Mouse (Mus musculus): ENCODE measurements around the gene Gm20388. TPM values are rescaled to one million over a fixed set of nuclear protein-coding genes. Genes with fewer than 3 reads are reported as not detected.

The Gm20388 gene
- total RNA-seq, 2 experiments from 2014 or later, result 1.3 to 8.5 TPM

DNA sequence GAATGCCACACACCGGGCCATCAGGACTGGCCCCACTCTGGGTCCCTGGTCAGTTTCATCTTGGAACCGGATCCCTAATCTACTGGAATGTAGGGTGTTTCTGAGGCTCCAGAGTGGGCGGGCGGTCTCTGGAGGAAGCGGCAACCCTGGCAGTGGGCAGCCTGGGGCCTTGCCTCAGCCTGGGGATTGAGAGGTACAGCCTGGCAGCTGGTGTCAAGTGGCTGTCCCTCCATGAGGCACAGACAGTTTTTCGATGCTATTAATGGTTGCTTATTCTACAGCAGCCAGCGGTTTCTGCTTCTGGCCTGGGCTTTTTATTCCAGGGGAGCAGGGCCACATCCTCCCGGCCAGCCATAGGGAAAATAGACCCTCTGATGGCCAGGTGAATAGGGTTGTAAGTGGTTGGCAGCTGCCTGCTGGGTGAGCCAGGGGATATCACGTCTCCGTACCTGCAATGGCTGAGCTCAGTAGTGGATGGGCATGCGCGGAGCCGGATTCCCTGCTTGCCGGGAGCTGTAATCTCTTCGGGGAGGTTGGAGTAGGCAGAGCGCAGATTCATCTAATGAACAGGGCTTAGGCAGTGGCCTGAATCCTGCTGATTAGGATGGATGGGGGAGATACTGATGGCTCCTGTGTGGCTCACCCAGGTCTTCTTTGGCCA lies 340.2 kb downstream of the Gm20388 start:
- DNase-seq (ENCODE audit: low spot score in 2 of 2), result no peak

DNA sequence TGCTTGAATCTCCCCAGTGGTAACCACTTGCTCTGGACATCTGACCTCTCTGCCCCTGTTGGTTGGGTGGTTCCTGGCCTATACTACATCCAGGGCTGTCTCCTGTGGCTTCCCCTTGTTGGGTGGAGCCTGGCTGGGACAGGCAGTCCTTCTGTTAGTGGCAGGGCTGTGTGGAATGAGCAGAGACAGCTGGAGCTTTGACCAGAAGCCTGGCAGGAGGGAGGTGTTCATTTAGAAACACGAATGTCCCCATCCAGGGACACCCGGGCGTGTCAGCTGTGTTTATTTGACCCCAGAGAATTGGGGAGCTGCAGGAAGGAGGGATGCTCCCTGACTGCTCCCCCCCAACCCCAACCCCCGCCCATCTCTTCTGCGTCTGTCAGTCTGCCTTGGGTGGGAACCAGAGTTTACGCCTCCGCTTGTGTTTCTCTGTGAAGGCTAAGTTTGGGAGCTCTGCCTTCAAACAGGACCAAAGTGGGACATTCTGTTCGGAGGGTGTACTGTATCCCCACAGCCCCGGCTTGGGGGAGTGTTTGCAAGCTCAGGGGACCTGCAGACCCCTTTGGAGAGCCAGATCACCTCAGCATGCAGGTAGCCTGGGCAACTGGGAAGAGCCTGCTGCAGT lies 340.9 kb downstream of the Gm20388 start:
- no peak for DNase-seq (ENCODE audit: low spot score in 2 of 2)

DNA sequence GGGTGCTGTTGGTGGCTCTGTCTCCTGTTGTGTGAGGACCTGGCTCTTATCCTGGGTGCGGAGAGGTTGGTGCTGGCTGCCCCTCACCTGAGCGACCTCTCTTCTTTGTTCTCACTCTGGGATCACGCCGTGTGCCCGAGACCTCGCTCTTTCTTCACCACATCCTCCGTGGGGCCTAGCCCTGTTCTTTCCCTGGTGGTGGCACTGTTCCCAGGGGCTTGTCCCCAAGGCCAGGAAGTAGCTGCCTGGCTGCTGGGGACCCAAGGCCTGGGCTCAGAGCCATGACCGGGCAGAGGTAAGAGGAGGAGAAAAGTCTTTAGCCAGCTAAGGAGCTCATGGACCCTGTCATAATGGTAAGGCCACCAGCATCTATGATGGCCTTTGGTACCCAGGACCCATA lies 343.0 kb downstream of the Gm20388 start:
- peak in 1 of 2 experiments; percentile 36 for DNase-seq (ENCODE audit: low spot score in 2 of 2)

DNA sequence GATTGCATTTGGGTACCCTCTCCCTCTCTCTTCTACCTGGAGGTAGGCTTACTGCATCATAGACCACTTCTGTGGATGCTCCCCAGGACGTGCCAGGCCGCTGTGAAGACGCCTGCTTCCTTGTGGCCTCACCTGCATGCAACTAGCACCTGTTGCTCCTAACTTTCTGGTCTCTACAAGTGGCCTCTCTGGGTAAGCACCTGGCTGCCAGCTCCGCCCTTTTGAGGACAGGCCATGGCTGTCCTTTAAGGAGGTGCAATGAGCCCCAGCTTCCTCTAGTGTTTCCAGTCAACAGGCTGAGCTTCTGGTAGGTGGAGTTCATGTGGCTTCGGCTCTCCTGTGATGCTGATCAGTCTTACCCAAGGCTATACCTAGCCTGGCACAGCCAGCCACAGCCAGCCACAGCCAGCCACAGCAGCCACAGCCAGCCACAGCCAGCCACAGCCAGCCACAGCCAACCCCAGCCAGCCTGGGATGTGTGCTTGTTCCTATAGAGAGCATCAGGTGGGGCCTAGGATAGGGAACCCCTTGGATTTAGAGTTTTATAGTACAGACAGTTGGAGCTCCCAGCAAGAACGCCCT lies 344.9 kb downstream of the Gm20388 start:
- no peak for DNase-seq (ENCODE audit: low spot score in 2 of 2)

- no peak for DNase-seq (ENCODE audit: low spot score in 2 of 2)
Observed at GRCm38 (mm10) chr8:120256958-120257357, 346.3 kb downstream of the Gm20388 start.

DNA sequence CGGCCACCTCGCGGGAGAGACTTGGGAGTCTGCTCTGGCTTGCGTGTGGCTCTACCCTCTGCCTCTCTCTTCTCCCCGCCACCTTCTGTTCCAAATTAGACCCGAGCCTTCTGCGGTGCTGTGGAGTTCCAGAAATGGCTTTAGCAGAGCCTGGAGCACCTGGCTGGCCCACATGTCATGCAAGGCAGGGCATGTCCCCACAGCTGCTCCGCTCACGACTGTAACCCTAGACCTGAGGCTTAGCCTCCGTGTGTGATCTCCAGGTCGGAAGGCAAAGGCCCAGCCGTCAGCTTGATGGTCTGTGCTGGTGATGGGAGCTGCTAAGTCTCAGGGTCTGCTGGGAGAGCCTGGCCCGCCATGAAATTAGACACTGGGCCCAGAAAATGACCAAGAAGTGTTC lies 348.6 kb downstream of the Gm20388 start:
- no peak for DNase-seq (ENCODE audit: low spot score in 2 of 2)

DNA sequence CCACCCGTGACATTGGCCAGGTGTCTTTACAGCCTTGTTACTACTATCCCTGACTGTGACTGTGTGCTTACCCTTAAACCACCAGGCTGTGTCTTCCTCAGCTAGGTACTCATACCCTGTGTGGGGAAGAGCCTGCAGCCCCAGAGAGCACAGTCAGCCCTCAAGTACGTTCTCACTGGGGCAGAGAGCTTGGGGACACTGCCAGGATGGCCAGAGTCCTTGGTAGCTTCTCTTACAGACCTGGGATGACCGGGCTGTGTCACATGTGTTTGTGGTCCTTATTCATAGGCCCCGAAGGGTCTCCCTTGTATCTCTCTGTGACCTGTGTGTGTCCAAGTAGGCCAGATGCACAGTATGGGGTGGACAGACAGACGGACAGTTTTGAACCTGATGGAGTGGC lies 350.0 kb downstream of the Gm20388 start:
- no peak for DNase-seq (ENCODE audit: low spot score in 2 of 2)

- DNase-seq (ENCODE audit: low spot score in 2 of 2), result no peak
Observed at GRCm38 (mm10) chr8:120261338-120262120, 350.9 kb downstream of the Gm20388 start.

DNA sequence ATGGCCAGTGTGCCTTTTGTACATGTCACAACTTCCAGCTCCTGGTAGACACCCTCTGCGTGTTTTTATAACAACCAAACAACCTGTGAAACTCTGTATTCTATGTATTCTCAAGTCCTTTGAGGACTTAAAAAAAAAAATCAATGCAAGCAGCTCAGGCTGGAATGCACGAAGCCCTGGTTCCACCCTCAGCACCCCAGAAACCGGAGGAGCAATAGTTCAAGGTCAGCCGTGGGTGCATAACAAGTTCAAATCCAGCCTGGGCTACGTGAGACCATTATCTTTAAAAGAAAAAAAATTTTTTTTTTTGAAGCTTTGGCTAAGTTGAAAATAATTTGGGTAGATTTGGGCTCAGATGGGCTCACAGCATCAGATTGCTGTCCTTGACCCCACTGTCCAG lies 353.2 kb downstream of the Gm20388 start:
- no peak for DNase-seq (ENCODE audit: low spot score in 2 of 2)

DNA sequence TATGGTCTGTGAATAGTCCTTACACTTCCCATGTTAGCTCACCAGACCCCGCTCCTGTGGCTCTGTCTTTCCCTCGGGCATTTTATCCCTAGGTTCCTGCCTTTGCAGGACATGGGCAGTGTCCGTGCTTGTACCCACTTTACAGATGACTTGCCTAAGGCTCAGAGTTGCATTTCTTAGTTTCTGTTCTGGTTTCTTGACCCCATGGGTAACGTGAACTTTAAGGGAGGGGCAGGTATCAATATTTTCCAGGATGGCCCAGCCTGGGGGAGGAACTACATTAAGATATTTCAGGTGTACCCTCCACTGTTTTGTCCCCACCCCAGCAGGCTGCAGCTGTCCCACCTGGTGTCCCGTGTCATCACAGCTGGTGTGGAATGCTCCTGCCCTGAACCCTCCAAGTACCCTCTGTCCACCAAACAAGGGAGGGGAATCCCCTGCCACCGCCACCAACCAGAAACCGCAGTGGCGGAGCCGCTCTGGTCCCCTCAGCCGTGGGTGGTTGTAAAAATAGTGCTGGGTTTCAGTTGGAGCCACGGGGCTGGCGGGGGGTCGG lies 353.8 kb downstream of the Gm20388 start:
- DNase-seq (ENCODE audit: low spot score in 2 of 2), result no peak

GRCm38 (mm10) chr8:120264944-120265453 lies 354.4 kb downstream of the Gm20388 start:
- DNase-seq (ENCODE audit: low spot score in 2 of 2), result peak; percentile 37 to 49

- DNase-seq (ENCODE audit: low spot score in 2 of 2), result peak; percentile 38 to 66
Observed at GRCm38 (mm10) chr8:120265471-120265870, 354.8 kb downstream of the Gm20388 start.

DNA sequence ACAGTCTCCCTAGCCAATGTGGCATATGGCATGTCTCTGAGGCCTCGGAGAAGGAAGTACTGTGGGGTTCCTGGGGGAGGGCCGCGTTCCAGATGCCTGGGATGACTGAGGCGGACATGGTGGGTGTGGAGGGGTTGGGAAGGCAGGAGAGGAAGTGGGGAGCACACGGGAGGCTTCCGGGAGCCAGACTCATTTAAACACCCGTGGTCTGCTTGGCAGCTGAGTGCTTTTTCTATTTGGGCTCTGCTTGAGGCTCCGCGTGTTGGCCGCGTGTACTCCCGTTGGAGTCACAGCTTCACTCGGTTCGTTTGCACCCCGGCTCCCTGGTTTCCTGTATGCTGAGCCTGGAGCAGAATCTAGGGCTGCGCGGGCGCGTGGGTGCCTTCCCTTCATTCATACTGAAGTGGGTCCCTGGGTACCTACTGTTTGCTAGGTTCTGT lies 357.9 kb downstream of the Gm20388 start:
- DNase-seq (ENCODE audit: low spot score in 2 of 2), result no peak

GRCm38 (mm10) chr8:120270449-120270848 lies 359.8 kb downstream of the Gm20388 start:
- DNase-seq (ENCODE audit: low spot score in 2 of 2), result peak; percentile 62 to 68

DNA sequence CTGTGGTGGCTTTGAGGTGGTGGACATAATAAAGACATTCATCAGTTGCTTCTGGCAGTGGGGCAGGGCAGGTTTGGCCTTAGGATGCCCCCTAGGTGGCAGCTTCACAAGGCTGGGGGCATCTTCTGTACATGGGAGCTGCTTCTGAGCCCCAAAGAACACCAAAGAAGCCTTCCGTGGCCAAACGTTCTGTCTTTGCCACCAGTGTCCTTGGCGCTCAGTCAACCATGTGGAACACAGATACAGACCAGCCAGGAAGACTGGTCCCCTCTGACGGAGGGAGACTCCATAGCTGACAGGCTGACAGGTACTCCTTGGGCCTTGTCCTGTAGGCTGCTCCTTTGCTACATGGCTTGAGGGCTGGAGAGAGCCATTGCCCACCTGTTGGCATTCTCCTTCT lies 362.8 kb downstream of the Gm20388 start:
- no peak for DNase-seq (ENCODE audit: low spot score in 2 of 2)

GRCm38 (mm10) chr8:120276051-120276890 lies 365.6 kb downstream of the Gm20388 start:
- peak; percentile 96 for DNase-seq (ENCODE audit: low spot score in 2 of 2)

DNA sequence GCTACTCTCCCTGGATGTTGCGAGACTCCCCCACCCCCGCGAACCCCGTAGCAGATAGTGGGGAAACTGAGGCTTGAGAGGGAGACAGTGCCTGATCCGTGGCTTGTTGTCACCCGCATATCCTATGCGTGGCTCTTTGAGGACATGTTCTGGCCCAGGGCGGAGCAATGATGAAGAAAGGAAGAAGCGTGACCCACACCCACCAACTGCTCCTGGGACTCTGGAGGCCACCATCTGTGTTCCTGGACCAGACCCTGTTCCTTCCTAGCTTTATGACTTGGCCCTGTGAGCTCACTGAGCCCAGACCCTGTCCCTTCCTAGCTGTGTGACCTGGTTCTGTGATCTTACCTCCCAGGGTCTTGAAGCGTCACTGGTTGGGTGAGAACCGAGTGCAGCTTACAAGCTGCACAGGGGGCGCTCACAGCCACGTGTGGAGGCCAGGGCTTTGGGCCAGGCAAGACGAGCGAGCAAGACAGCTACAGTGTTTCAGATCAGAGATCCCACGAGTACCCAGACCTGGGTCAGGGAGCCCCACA lies 366.3 kb downstream of the Gm20388 start:
- DNase-seq (ENCODE audit: low spot score in 2 of 2), result no peak

DNA sequence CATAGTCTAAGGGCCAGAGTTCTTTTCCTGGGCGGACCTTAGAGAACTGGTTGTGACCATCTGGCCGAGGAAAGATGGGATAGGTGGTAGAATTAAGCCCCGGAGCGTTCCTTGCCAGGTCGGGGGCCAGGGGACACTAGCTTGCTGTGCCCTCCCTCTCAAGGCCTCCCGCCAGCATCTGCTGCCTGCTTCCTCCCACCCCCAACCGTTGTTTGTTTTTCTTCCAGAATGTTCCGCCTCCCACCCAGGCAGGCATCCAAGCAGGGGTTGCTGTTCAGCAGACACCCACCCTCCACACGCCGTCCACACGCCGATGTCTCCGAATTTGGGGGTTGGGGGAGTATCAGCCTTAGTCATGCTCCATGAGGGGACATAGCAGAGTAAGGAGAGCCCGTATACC lies 367.4 kb downstream of the Gm20388 start:
- no peak for DNase-seq (ENCODE audit: low spot score in 2 of 2)

- no peak for DNase-seq (ENCODE audit: low spot score in 2 of 2)
Observed at GRCm38 (mm10) chr8:120279418-120279817, 368.8 kb downstream of the Gm20388 start.

- peak; percentile 70 to 74 for DNase-seq (ENCODE audit: low spot score in 2 of 2)
Observed at GRCm38 (mm10) chr8:120281487-120281886, 370.8 kb downstream of the Gm20388 start.

Measured in adrenal gland, adult 18-20 months (tissue).